Mouse (Mus musculus) ES-Bruce4 (cell line): ENCODE measurements around the gene Shank2.
A peak's percentile ranks its signal among the peaks of the same experiment; 100 is the strongest.

Experiments used
- CTCF ChIP-seq: IDR thresholded peaks from one replicate; pipeline ENCODE4 v1.8.1; 2011; ENCODE audit warnings: low read depth, low read length
- POLR2A ChIP-seq: IDR thresholded peaks from one replicate; pipeline ENCODE4 v1.8.1; 2011; ENCODE audit warnings: low read length; ENCODE audit not compliant: insufficient read depth

- TF ChIP-seq CTCF (no peak), POLR2A (peak; percentile 49)
These were observed 468.9 kb downstream of the Shank2 start, which contains the start of gene Cttn for GRCm38 (mm10) chr7:144470545-144471059.
